Mouse (Mus musculus): ENCODE measurements around the gene Glyr1.

DNA sequence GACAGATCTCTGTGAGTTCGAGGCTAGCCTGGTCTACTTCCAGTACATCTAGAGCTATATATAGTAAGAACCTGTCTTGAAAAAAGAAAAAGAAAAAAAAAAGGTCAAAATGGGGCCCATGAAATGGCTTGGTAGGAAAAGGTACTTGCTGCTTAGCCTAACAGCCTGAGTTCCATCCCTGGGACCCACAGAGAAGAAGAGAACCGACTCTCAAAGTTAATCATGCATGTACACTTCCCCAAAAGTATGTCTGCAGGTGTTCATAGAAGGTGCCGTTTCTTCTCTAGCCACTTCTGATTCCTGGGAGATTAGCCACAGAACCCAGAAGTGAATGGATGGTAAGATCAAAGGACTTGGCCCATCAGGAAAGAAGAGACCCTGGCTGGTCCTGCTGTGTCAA, 81.2 kb downstream of the Glyr1 start:
- TF ChIP-seq CTCF (IDR thresholded peaks at IDR 0.05; ENCODE audit: extremely low read depth, insufficient read length, insufficient replicate concordance, low read depth, low read length) (no peak), POLR2A (IDR thresholded peaks at IDR 0.05; ENCODE audit: low read depth, low read length) (no peak)
